Mouse (Mus musculus) retina, adult 2 months (tissue): ENCODE results near the gene Luzp4.
"Not testable (repeated sequence)": the region's sequence is repeated elsewhere in the genome, so short reads cannot be mapped to it uniquely, and the experiment has no call there.

Experiments
- DNase-seq: peaks from one replicate; pipeline ENCODE4 v3.0.0-alpha.2; 2012; ENCODE audit warnings: low read depth, low spot score

The Luzp4 gene

DNA sequence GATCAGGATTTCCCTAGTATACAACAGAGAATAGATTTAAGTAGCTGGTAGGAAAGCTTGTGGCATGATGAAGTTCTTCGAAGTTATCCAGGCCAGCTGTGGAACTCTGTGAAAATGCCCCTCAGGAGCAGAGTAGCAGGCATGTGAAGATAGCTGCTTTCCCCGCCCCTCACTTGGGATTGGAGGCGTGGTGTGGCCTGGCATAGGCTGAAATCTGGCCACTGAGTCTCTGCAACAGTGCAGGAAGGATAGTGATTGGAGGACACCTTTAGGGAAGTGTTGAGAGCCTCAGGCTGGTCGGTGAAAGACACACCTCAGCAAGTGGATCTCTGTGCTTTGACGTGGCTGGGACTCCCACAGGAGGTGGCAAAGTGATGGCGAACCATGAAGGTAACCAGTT lies at the start of gene Luzp4:
Luzp4 (plus strand) TSS at position 301 of the 400 bp plus-strand sequence.
- DNase-seq: not testable (repeated sequence)

DNA sequence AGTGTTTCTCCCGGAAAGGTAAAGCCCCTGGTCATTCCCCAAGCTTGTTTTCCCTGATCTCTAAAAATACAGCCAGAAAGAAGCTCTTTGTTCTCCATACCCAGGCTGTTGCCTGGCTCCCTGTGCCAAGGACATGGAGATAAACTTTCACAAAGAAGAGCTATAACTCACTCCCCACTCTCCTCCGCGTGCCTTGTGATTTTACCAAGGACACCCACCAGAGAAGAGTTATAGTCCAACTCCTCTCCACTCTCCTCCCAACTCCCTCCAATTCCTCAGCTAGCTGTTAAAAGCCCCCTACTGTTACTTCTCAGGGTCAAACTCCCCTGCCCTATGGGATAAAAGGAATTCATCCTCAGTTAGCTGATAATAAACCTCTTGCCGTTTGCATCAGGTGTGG lies 15.6 kb upstream of the Luzp4 start:
- not testable (repeated sequence) for DNase-seq
